Mouse (Mus musculus): ENCODE measurements around the gene Arsa. TPM values are rescaled to one million over a fixed set of nuclear protein-coding genes. Genes with fewer than 3 reads are reported as not detected.

Gene Arsa
- polyA plus RNA-seq, 1 experiment: 7.2 TPM

GRCm38 (mm10) chr15:89498961-89499688, 21.9 kb upstream of the Arsa start, which contains the start of gene Shank3:
Shank3 (plus strand) TSS chr15:89499623.
- WGBS: under 1% methylated on average over 36 of the region's 72 CpGs
- H3K4me3 ChIP-seq (replicated peaks; ENCODE audit: control insufficient read depth, low read depth, low read length): peak within 1 kb of the TSS; percentile 21
- no peak within 1 kb of the TSS for H3K27ac ChIP-seq (ENCODE audit: control insufficient read depth, insufficient read depth, low read depth, low read length, poor library complexity)
- TF ChIP-seq POLR2A (IDR thresholded peaks at IDR 0.05; ENCODE audit: borderline replicate concordance, control insufficient read depth, low read depth, low read length): no peak
- no peak for TF ChIP-seq CTCF (IDR thresholded peaks at IDR 0.05; ENCODE audit: control insufficient read depth, insufficient read depth, low read length)
- no peaks in the 10 kb centered on the region for H3K4me1 ChIP-seq (ENCODE audit: control insufficient read depth, insufficient read depth, low read length)

GRCm38 (mm10) chr15:89498049-89498960, 21.1 kb upstream of the Arsa start:
- H3K4me1 ChIP-seq (ENCODE audit: control insufficient read depth, insufficient read depth, low read length): no peaks in the 10 kb centered on the region
- TF ChIP-seq POLR2A (IDR thresholded peaks at IDR 0.05; ENCODE audit: borderline replicate concordance, control insufficient read depth, low read depth, low read length) (no peak), CTCF (IDR thresholded peaks at IDR 0.05; ENCODE audit: control insufficient read depth, insufficient read depth, low read length) (no peak)
- H3K4me3 ChIP-seq (replicated peaks; ENCODE audit: control insufficient read depth, low read depth, low read length): no peak overlapping the region
- no peak overlapping the region for H3K27ac ChIP-seq (ENCODE audit: control insufficient read depth, insufficient read depth, low read depth, low read length, poor library complexity)
- 2% methylated on average over 41 of the region's 41 CpGs for WGBS

GRCm38 (mm10) chr15:89497391-89498048, 20.3 kb upstream of the Arsa start:
- no peak overlapping the region for H3K27ac ChIP-seq (ENCODE audit: control insufficient read depth, insufficient read depth, low read depth, low read length, poor library complexity)
- no peak overlapping the region for H3K4me3 ChIP-seq (replicated peaks; ENCODE audit: control insufficient read depth, low read depth, low read length)
- 5% methylated on average over 4 of the region's 4 CpGs for WGBS
- no peaks in the 10 kb centered on the region for H3K4me1 ChIP-seq (ENCODE audit: control insufficient read depth, insufficient read depth, low read length)
- TF ChIP-seq CTCF (IDR thresholded peaks at IDR 0.05; ENCODE audit: control insufficient read depth, insufficient read depth, low read length) (no peak), POLR2A (IDR thresholded peaks at IDR 0.05; ENCODE audit: borderline replicate concordance, control insufficient read depth, low read depth, low read length) (no peak)

GRCm38 (mm10) chr15:89496841-89497240, 19.6 kb upstream of the Arsa start:
- H3K4me1 ChIP-seq (ENCODE audit: control insufficient read depth, insufficient read depth, low read length): no peaks in the 10 kb centered on the region
- TF ChIP-seq CTCF (IDR thresholded peaks at IDR 0.05; ENCODE audit: control insufficient read depth, insufficient read depth, low read length) (no peak), POLR2A (IDR thresholded peaks at IDR 0.05; ENCODE audit: borderline replicate concordance, control insufficient read depth, low read depth, low read length) (no peak)
- H3K27ac ChIP-seq (ENCODE audit: control insufficient read depth, insufficient read depth, low read depth, low read length, poor library complexity): no peak overlapping the region
- 42% methylated on average over 2 of the region's 2 CpGs for WGBS
- H3K4me3 ChIP-seq (replicated peaks; ENCODE audit: control insufficient read depth, low read depth, low read length): no peak overlapping the region

- WGBS: 60% methylated on average over 4 of the region's 4 CpGs
- Histone ChIP-seq H3K4me1 (ENCODE audit: control insufficient read depth, insufficient read depth, low read length) (no peaks in the 10 kb centered on the region), H3K27ac (ENCODE audit: control insufficient read depth, insufficient read depth, low read depth, low read length, poor library complexity) (no peak overlapping the region), H3K4me3 (replicated peaks; ENCODE audit: control insufficient read depth, low read depth, low read length) (no peak overlapping the region)
- TF ChIP-seq CTCF (IDR thresholded peaks at IDR 0.05; ENCODE audit: control insufficient read depth, insufficient read depth, low read length) (no peak), POLR2A (IDR thresholded peaks at IDR 0.05; ENCODE audit: borderline replicate concordance, control insufficient read depth, low read depth, low read length) (no peak)
These were observed 18.9 kb upstream of the Arsa start for GRCm38 (mm10) chr15:89496131-89496530.

- Histone ChIP-seq H3K4me1 (ENCODE audit: control insufficient read depth, insufficient read depth, low read length) (no peaks in the 10 kb centered on the region), H3K27ac (ENCODE audit: control insufficient read depth, insufficient read depth, low read depth, low read length, poor library complexity) (no peak overlapping the region), H3K4me3 (replicated peaks; ENCODE audit: control insufficient read depth, low read depth, low read length) (no peak overlapping the region)
- TF ChIP-seq CTCF (IDR thresholded peaks at IDR 0.05; ENCODE audit: control insufficient read depth, insufficient read depth, low read length) (peak; percentile 45), POLR2A (IDR thresholded peaks at IDR 0.05; ENCODE audit: borderline replicate concordance, control insufficient read depth, low read depth, low read length) (no peak)
- 68% methylated on average over 4 of the region's 4 CpGs for WGBS
These were observed 17.7 kb upstream of the Arsa start for GRCm38 (mm10) chr15:89494970-89495369.

- Histone ChIP-seq H3K4me3 (replicated peaks; ENCODE audit: control insufficient read depth, low read depth, low read length) (no peak overlapping the region), H3K4me1 (ENCODE audit: control insufficient read depth, insufficient read depth, low read length) (no peaks in the 10 kb centered on the region), H3K27ac (ENCODE audit: control insufficient read depth, insufficient read depth, low read depth, low read length, poor library complexity) (no peak overlapping the region)
- WGBS: 68% methylated on average over 14 of the region's 14 CpGs
- TF ChIP-seq POLR2A (IDR thresholded peaks at IDR 0.05; ENCODE audit: borderline replicate concordance, control insufficient read depth, low read depth, low read length) (no peak), CTCF (IDR thresholded peaks at IDR 0.05; ENCODE audit: control insufficient read depth, insufficient read depth, low read length) (no peak)
These were observed 11.4 kb upstream of the Arsa start for GRCm38 (mm10) chr15:89488611-89489117.
